Mouse (Mus musculus) forebrain, embryonic 12.5 days (tissue): ENCODE measurements at regions not wholly inside any gene's neighbourhood (a gene's known extent, or its start where the extent isn't known, plus 50 kb on each side); places are given as distances from the start of the nearest gene placed in this dataset.
"Not testable (repeated sequence)": the region's sequence is repeated elsewhere in the genome, so short reads cannot be mapped to it uniquely, and the experiment has no call there.

Experiments used
- ATAC-seq: fragments of 200-750 bp; cut with Nextera tagmentation; 2 replicates; pipeline ENCODE4 v1.8.0; 2017; ENCODE audit warnings: moderate TSS enrichment; ENCODE audit not compliant: low FRiP score
- H3K27ac ChIP-seq: fragments of 300-500 bp; sonication (generic); 2 replicates; pipeline ENCODE4 v1.5.1; 2016; ENCODE audit warnings: mild to moderate bottlenecking
- H3K27me3 ChIP-seq: fragments of 300-500 bp; sonication (generic); 2 replicates; pipeline ENCODE4 v1.6.1; 2016; ENCODE audit warnings: mild to moderate bottlenecking
- H3K36me3 ChIP-seq: fragments of 300-500 bp; sonication (generic); replicated peaks from 2 replicates; pipeline ENCODE4 v1.6.1; 2016; ENCODE audit warnings: mild to moderate bottlenecking
- H3K4me1 ChIP-seq: fragments of 300-500 bp; sonication (generic); 2 replicates; pipeline ENCODE4 v1.6.1; 2016
- H3K4me2 ChIP-seq: fragments of 300-500 bp; sonication (generic); 2 replicates; pipeline ENCODE4 v1.6.1; 2016; ENCODE audit warnings: mild to moderate bottlenecking, moderate library complexity
- H3K4me3 ChIP-seq: fragments of 300-500 bp; sonication (generic); replicated peaks from 2 replicates; pipeline ENCODE4 v1.5.1; 2016; ENCODE audit warnings: mild to moderate bottlenecking
- H3K9ac ChIP-seq: fragments of 300-500 bp; sonication (generic); 2 replicates; pipeline ENCODE4 v1.6.1; 2016; ENCODE audit warnings: mild to moderate bottlenecking
- H3K9me3 ChIP-seq: fragments of 300-500 bp; sonication (generic); 2 replicates; pipeline ENCODE4 v1.6.1; 2016
- WGBS: fragments of 180-500 bp; shearing (Covaris S2); methylation state at CpG from one replicate; pipeline ENCODE4 v1.1.7; 2016; 5-methylcytosine and 5-hydroxymethylcytosine counted together

DNA sequence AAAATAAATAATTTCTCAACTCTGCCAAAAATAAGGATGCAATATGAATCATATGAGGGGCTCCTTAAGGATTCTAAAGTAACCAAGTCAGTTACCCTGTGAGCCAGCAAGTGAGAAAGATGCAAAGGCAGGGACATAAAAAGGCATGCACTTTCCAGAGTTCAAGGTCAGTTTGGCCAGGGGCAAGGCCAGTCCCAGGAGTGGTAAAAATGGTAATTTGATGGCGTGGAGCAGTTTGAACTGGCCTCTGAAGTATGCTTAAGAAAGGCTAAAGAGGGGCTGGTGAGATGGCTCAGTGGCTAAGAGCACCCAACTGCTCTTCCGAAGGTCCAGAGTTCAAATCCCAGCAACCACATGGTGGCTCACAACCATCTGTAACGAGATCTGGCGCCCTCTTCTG lies 68.8 kb downstream of the BC005561 start:
- H3K4me1 ChIP-seq, H3K9ac ChIP-seq, H3K4me2 ChIP-seq, ATAC-seq, H3K4me3 ChIP-seq, H3K27ac ChIP-seq, H3K27me3 ChIP-seq: not testable (repeated sequence)
- Histone ChIP-seq H3K9me3 (peaks cover 23% of the 10 kb centered on the region), H3K36me3 (peaks cover 16% of the 10 kb centered on the region)
- 96% methylated on average over 4 of the region's 4 CpGs for WGBS

DNA sequence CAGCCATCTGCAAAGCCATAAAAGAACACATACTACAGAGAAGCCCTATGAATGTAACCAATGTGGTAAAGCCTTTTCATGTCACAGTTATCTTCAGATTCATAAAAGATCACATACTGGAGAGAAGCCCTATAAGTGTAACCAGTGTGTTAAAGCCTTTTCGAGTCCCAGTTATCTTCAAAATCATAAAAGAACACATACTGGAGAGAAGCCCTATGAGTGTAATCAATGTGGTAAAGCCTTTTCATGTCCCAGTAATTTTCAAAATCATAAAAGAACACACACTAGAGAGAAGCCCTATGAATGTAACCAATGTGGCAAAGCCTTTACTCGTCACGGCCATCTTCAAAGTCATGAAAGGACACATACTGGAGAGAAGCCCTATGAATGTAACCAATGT lies 74.2 kb downstream of the BC005561 start:
- Histone ChIP-seq H3K36me3 (peaks cover 50% of the 10 kb centered on the region), H3K9me3 (peaks cover 53% of the 10 kb centered on the region)
- not testable (repeated sequence) for H3K4me2 ChIP-seq, H3K27ac ChIP-seq, ATAC-seq, H3K4me1 ChIP-seq, H3K4me3 ChIP-seq, H3K9ac ChIP-seq, H3K27me3 ChIP-seq
- WGBS, result 96% methylated on average over 3 of the region's 3 CpGs

DNA sequence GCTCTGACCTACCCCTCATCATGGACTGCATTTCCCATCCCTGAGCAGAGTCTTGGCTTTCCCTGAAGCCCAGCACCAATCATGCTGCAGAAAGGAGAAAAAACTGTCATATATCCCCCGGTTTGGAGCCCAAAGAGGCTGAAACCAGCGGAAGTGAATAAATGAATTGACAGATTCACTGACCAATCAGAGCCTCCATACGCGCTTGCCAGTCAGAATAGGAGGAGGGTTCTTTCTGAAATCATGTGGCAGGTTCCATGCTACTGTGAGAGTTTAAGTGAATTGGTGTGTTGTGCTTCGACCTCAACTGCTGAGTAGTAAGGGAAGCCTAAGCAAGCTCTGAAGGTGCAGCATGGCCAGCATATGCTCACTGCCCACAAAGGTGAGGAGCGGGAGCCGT lies 101.0 kb downstream of the BC005561 start:
- Histone ChIP-seq H3K9me3 (peaks cover 20% of the 10 kb centered on the region), H3K4me2 (no peak overlapping the region), H3K4me1 (no peaks in the 10 kb centered on the region), H3K27me3 (no peaks in the 10 kb centered on the region), H3K4me3 (no peak overlapping the region), H3K27ac (no peak overlapping the region), H3K36me3 (no peaks in the 10 kb centered on the region), H3K9ac (no peak overlapping the region)
- WGBS, result 81% methylated on average over 7 of the region's 7 CpGs
- ATAC-seq, result no peak
